Mouse (Mus musculus): ENCODE data around the gene Slc15a2. TPM values are rescaled to one million over a fixed set of nuclear protein-coding genes. Genes with fewer than 3 reads are reported as not detected.

The Slc15a2 gene
- polyA plus RNA-seq, 2 experiments, result 1.5 to 2.8 TPM

DNA sequence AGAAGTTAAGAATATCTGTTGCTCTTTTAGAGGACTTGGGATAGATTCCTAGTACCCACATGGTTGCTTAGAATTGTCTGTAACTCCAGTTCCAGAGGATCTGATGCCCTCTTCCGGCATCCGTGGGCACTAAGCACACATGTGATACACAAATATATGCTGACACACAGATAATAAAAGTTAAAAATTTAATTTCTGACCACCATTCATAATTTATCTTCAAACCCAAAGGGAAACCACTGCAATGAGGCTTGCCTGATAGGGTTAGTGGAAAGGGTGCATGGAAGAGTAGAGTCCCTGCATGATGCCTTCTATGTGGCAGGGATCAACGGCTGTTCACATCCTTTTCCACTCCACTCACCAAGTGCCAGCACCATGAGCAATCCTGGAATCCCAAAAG is 13.1 kb downstream of the Slc15a2 start:
- H3K27ac ChIP-seq, result no peak overlapping the region
- no peak overlapping the region for H3K4me3 ChIP-seq (ENCODE audit: insufficient read depth in 1 of 2, low read depth in 2 of 2, low read length in 2 of 2)
- H3K36me3 ChIP-seq (replicated peaks; ENCODE audit: control insufficient read depth, insufficient read depth, low read depth), result no peaks in the 10 kb centered on the region
- DNase-seq (ENCODE audit: low read depth in 3 of 3, low spot score in 3 of 3) (no peak), ATAC-seq (ENCODE audit: insufficient read depth) (no peak)
- TF ChIP-seq CTCF (IDR thresholded peaks at IDR 0.05; ENCODE audit: low read depth), result no peak
- TF ChIP-seq EP300 (IDR thresholded peaks at IDR 0.05; ENCODE audit: low read depth), result no peak
- no peak overlapping the region for H3K9ac ChIP-seq (replicated peaks)
- H3K4me1 ChIP-seq (replicated peaks; ENCODE audit: control insufficient read depth in 2 of 2, insufficient read depth in 2 of 2, low read length in 1 of 2), result no peaks in the 10 kb centered on the region
- no peak overlapping the region for H3K4me2 ChIP-seq (ENCODE audit: low read depth)
- H3K9me3 ChIP-seq (ENCODE audit: control insufficient read depth, low read length), result no peaks in the 10 kb centered on the region
- H3K27me3 ChIP-seq (ENCODE audit: control insufficient read depth, insufficient read depth, low read length), result no peaks in the 10 kb centered on the region
- 74% methylated on average over 3 of the region's 3 CpGs for WGBS (ENCODE audit: insufficient replicate concordance)

- Histone ChIP-seq H3K27ac (no peak overlapping the region), H3K27me3 (ENCODE audit: control insufficient read depth, insufficient read depth, low read length) (no peaks in the 10 kb centered on the region), H3K4me3 (ENCODE audit: insufficient read depth in 1 of 2, low read depth in 2 of 2, low read length in 2 of 2) (no peak overlapping the region), H3K4me1 (replicated peaks; ENCODE audit: control insufficient read depth in 2 of 2, insufficient read depth in 2 of 2, low read length in 1 of 2) (no peaks in the 10 kb centered on the region), H3K9me3 (ENCODE audit: control insufficient read depth, low read length) (no peaks in the 10 kb centered on the region), H3K4me2 (ENCODE audit: low read depth) (no peak overlapping the region), H3K9ac (replicated peaks) (no peak overlapping the region), H3K36me3 (replicated peaks; ENCODE audit: control insufficient read depth, insufficient read depth, low read depth) (no peaks in the 10 kb centered on the region)
- no peak for DNase-seq (ENCODE audit: low read depth in 3 of 3, low spot score in 3 of 3)
- ATAC-seq (ENCODE audit: insufficient read depth), result no peak
- WGBS (ENCODE audit: insufficient replicate concordance), result 47% methylated on average over 2 of the region's 2 CpGs
- no peak for TF ChIP-seq EP300 (IDR thresholded peaks at IDR 0.05; ENCODE audit: low read depth)
- TF ChIP-seq CTCF (IDR thresholded peaks at IDR 0.05; ENCODE audit: low read depth), result no peak
Measured at GRCm38 (mm10) chr16:36771244-36771643, 13.5 kb downstream of the Slc15a2 start.

DNA sequence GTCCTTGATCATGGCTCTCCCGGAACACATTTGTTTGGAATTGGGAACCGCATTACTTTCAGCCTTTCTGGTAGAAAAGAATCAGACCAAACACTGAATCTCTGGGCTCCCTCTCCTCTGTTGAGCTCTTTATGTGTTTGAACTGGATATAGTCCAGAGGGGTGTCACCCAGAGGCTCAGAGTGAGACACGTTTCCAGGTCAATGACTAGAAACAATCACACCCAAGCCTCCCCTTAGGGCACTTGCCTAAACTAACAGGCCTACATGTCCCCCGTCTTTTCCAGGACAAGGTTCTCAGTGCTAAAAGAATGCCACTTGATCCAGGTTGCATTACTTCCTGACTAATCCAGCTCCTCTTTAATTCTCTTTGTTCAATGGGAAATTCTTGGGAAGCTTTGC is 13.9 kb downstream of the Slc15a2 start:
- Histone ChIP-seq H3K36me3 (replicated peaks; ENCODE audit: control insufficient read depth, insufficient read depth, low read depth) (no peaks in the 10 kb centered on the region), H3K4me2 (ENCODE audit: low read depth) (no peak overlapping the region), H3K4me1 (replicated peaks; ENCODE audit: control insufficient read depth in 2 of 2, insufficient read depth in 2 of 2, low read length in 1 of 2) (no peaks in the 10 kb centered on the region), H3K9ac (replicated peaks) (no peak overlapping the region), H3K9me3 (ENCODE audit: control insufficient read depth, low read length) (no peaks in the 10 kb centered on the region), H3K27ac (no peak overlapping the region), H3K27me3 (ENCODE audit: control insufficient read depth, insufficient read depth, low read length) (no peaks in the 10 kb centered on the region), H3K4me3 (ENCODE audit: insufficient read depth in 1 of 2, low read depth in 2 of 2, low read length in 2 of 2) (no peak overlapping the region)
- DNase-seq (ENCODE audit: low read depth in 3 of 3, low spot score in 3 of 3), result no peak
- WGBS (ENCODE audit: insufficient replicate concordance), result 68% methylated on average over 4 of the region's 4 CpGs
- no peak for TF ChIP-seq EP300 (IDR thresholded peaks at IDR 0.05; ENCODE audit: low read depth)
- no peak for TF ChIP-seq CTCF (IDR thresholded peaks at IDR 0.05; ENCODE audit: low read depth)
- ATAC-seq (ENCODE audit: insufficient read depth), result no peak

DNA sequence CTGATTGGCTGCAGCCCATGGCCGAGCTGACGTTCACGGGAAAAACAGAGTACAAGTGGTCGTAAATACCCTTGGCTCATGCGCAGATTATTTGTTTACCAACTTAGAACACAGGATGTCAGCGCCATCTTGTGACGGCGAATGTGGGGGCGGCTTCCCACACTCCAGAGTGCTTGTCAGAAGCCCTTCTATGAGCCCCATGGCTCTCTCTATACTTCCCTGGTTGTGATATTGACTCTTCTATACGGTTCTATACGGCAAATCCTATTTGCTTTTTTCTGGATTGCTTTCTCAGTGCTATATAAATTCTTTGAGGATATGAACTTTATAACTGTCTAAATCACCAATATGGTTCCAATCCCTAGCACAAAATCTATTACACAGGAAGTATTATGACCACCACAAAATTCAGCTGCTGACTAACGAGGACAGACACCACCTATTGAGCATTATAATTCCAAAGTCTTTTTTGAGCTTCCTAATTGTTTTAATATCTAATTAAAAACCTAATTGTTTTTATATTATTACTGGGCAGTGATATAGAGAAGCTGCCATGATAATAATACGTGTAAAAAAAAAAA is 14.5 kb downstream of the Slc15a2 start:
- peak overlapping the region; percentile 22; the same call in 1 of the 2 replicates for H3K4me2 ChIP-seq (ENCODE audit: low read depth)
- H3K9ac ChIP-seq (replicated peaks), result no peak overlapping the region
- 60% methylated on average over 8 of the region's 13 CpGs for WGBS (ENCODE audit: insufficient replicate concordance)
- DNase-seq (ENCODE audit: low read depth in 3 of 3, low spot score in 3 of 3), result peak in 2 of 3 experiments; percentile 15 to 29
- H3K4me3 ChIP-seq (ENCODE audit: insufficient read depth in 1 of 2, low read depth in 2 of 2, low read length in 2 of 2), result no peak overlapping the region
- no peak for TF ChIP-seq EP300 (IDR thresholded peaks at IDR 0.05; ENCODE audit: low read depth)
- TF ChIP-seq CTCF (IDR thresholded peaks at IDR 0.05; ENCODE audit: low read depth), result no peak
- H3K27ac ChIP-seq, result no peak overlapping the region
- H3K4me1 ChIP-seq (replicated peaks; ENCODE audit: control insufficient read depth in 2 of 2, insufficient read depth in 2 of 2, low read length in 1 of 2), result no peaks in the 10 kb centered on the region
- no peaks in the 10 kb centered on the region for H3K27me3 ChIP-seq (ENCODE audit: control insufficient read depth, insufficient read depth, low read length)
- H3K36me3 ChIP-seq (replicated peaks; ENCODE audit: control insufficient read depth, insufficient read depth, low read depth), result no peaks in the 10 kb centered on the region
- no peaks in the 10 kb centered on the region for H3K9me3 ChIP-seq (ENCODE audit: control insufficient read depth, low read length)
- no peak for ATAC-seq (ENCODE audit: insufficient read depth)

- Histone ChIP-seq H3K27me3 (ENCODE audit: control insufficient read depth, insufficient read depth, low read length) (no peaks in the 10 kb centered on the region), H3K36me3 (replicated peaks; ENCODE audit: control insufficient read depth, insufficient read depth, low read depth) (no peaks in the 10 kb centered on the region; the same call in 1 of the 2 replicates), H3K9ac (replicated peaks) (no peak overlapping the region), H3K4me2 (ENCODE audit: low read depth) (no peak overlapping the region), H3K4me3 (ENCODE audit: insufficient read depth in 1 of 2, low read depth in 2 of 2, low read length in 2 of 2) (no peak overlapping the region), H3K27ac (no peak overlapping the region), H3K4me1 (replicated peaks; ENCODE audit: control insufficient read depth in 2 of 2, insufficient read depth in 2 of 2, low read length in 1 of 2) (no peaks in the 10 kb centered on the region), H3K9me3 (ENCODE audit: control insufficient read depth, low read length) (no peaks in the 10 kb centered on the region)
- WGBS (ENCODE audit: insufficient replicate concordance), result 51% methylated on average over 3 of the region's 3 CpGs
- DNase-seq (ENCODE audit: low read depth in 3 of 3, low spot score in 3 of 3) (no peak), ATAC-seq (ENCODE audit: insufficient read depth) (no peak)
- TF ChIP-seq CTCF (IDR thresholded peaks at IDR 0.05; ENCODE audit: low read depth) (no peak), EP300 (IDR thresholded peaks at IDR 0.05; ENCODE audit: low read depth) (no peak)
Measured at GRCm38 (mm10) chr16:36751979-36752378, 32.8 kb downstream of the Slc15a2 start.
